Mouse (Mus musculus) midbrain, embryonic 14.5 days (tissue): Measurements from ENCODE around the gene Gm9821. TPM values are rescaled to one million over a fixed set of nuclear protein-coding genes. Genes with fewer than 3 reads are reported as not detected.

Experiments used
- ATAC-seq: fragments of 200-750 bp; cut with Nextera tagmentation; 2 replicates; pipeline ENCODE4 v1.8.0; 2017; ENCODE audit warnings: moderate number of reproducible peaks, moderate library complexity; ENCODE audit not compliant: low FRiP score, low TSS enrichment
- DNase-seq: peaks from one replicate; pipeline ENCODE4 v3.0.0-alpha.2; 2015
- H3K27ac ChIP-seq: fragments of 300-500 bp; sonication (generic); replicated peaks from 2 replicates; pipeline ENCODE4 v1.5.1; 2014; ENCODE audit warnings: mild to moderate bottlenecking, low read depth, low read length, moderate library complexity
- H3K27me3 ChIP-seq: fragments of 300-500 bp; sonication (generic); 2 replicates; pipeline ENCODE4 v1.6.1; 2014; ENCODE audit warnings: low read length, control low read depth, mixed read lengths; ENCODE audit not compliant: control insufficient read depth, insufficient read depth
- H3K36me3 ChIP-seq: fragments of 300-500 bp; sonication (generic); 2 replicates; pipeline ENCODE4 v1.6.1; 2014; ENCODE audit warnings: low read length, control low read depth; ENCODE audit not compliant: control insufficient read depth, insufficient read depth
- H3K4me1 ChIP-seq: fragments of 300-500 bp; sonication (generic); 2 replicates; pipeline ENCODE4 v1.6.1; 2014; ENCODE audit warnings: mild to moderate bottlenecking, antibody characterized with exemption, low read length, control low read depth; ENCODE audit not compliant: control insufficient read depth, insufficient read depth
- H3K4me2 ChIP-seq: fragments of 300-500 bp; sonication (generic); 2 replicates; pipeline ENCODE4 v1.6.1; 2014; ENCODE audit warnings: mild to moderate bottlenecking, low read length, moderate library complexity
- H3K4me3 ChIP-seq: fragments of 300-500 bp; sonication (generic); replicated peaks from 2 replicates; pipeline ENCODE4 v1.5.1; 2014; ENCODE audit warnings: low read depth, low read length
- H3K9ac ChIP-seq: fragments of 300-500 bp; sonication (generic); replicated peaks from 2 replicates; pipeline ENCODE4 v1.6.1; 2014; ENCODE audit warnings: mild to moderate bottlenecking, low read length, moderate library complexity
- H3K9me3 ChIP-seq: fragments of 300-500 bp; sonication (generic); 2 replicates; pipeline ENCODE4 v1.6.1; 2016; ENCODE audit warnings: low read length, control low read depth, mixed read lengths; ENCODE audit not compliant: control insufficient read depth
- WGBS: fragments of 180-500 bp; shearing (Covaris S2); extraction: QIAGEN DNeasy Blood & Tissue Kit; methylation state at CpG from one replicate; pipeline ENCODE4 v1.1.7; 2014; 5-methylcytosine and 5-hydroxymethylcytosine counted together
- microRNA-seq: library from miRNA; unstranded; fragments of <30 nt; microRNA quantifications from one replicate; pipeline ENCODE4, GENCODE M21; 2016
- polyA plus RNA-seq: library from polyadenylated mRNA; unstranded; fragments of >200 nt; fragmentation: Nextera tagmentation; extraction: Ambion mirVana; gene quantifications from 2 replicates; pipeline ENCODE4 v1.2.1, GENCODE M21; 2014

Gene Gm9821
- polyA plus RNA-seq, 1 experiment from 2014 or later, result 0.14 TPM

- no peak for DNase-seq
- H3K4me2 ChIP-seq, result no peak overlapping the region
- no peak overlapping the region for H3K27ac ChIP-seq
- WGBS, result 93% methylated on average over 5 of the region's 5 CpGs
- no peaks in the 10 kb centered on the region for H3K9me3 ChIP-seq
- no peak for ATAC-seq
- no peaks in the 10 kb centered on the region for H3K27me3 ChIP-seq
- H3K9ac ChIP-seq, result no peak overlapping the region
- H3K36me3 ChIP-seq, result no peaks in the 10 kb centered on the region
- H3K4me1 ChIP-seq, result no peaks in the 10 kb centered on the region
- no peak overlapping the region for H3K4me3 ChIP-seq
Observed at GRCm38 (mm10) chr2:91996006-91996405, 50.5 kb downstream of the Gm9821 start.

Small RNA genes lying within 50 kb of the gene (microRNA-seq; reads per million reads assigned to microRNA genes)
- gene Mir6999, result not detected

Other genes with a start within 250 kb of the Gm9821 start
- 36.3 and 45.0 TPM in 2 replicates for gene Atg13, start 235.1 kb upstream of the Gm9821 start, polyA plus RNA-seq
- 12.0 and 18.2 TPM in 2 replicates for gene Harbi1, start 234.9 kb upstream of the Gm9821 start, polyA plus RNA-seq
- gene Ambra1, start 215.6 kb upstream of the Gm9821 start, polyA plus RNA-seq, result 22.8 and 26.3 TPM in 2 replicates
- gene Chrm4, start 18.5 kb upstream of the Gm9821 start, polyA plus RNA-seq, result 0.34 and 0.65 TPM in 2 replicates
- gene Mdk, start 13.4 kb upstream of the Gm9821 start, polyA plus RNA-seq, result 131 and 196 TPM in 2 replicates
- 27.5 and 32.0 TPM in 2 replicates for gene Dgkz, start 30.2 kb downstream of the Gm9821 start, polyA plus RNA-seq
- gene Creb3l1, start 78.8 kb downstream of the Gm9821 start, polyA plus RNA-seq, result 0.69 and 2.0 TPM in 2 replicates
- 32.3 and 35.4 TPM in 2 replicates for gene Phf21a, start 147.4 kb downstream of the Gm9821 start, polyA plus RNA-seq